Mouse (Mus musculus) heart, adult 9 months (tissue): ENCODE results near the gene Esrrg.

Experiments used
- DNase-seq, 2 experiments: peaks; one replicate each; pipeline ENCODE4 v3.0.0; 2022; ENCODE audit warnings: low spot score in 2 of 2

The Esrrg gene

GRCm38 (mm10) chr1:188260259-188261107 lies 651.9 kb downstream of the Esrrg start:
- no peak for DNase-seq

GRCm38 (mm10) chr1:188261903-188262682 lies 653.5 kb downstream of the Esrrg start, which contains the start of gene Ush2a:
Gene Ush2a, plus strand, starts transcription at chr1:188262023.
- no peak for DNase-seq
